Mouse (Mus musculus) A20 (cell line): ENCODE data around the gene Zdhhc16.
A peak's percentile ranks its signal among the peaks of the same experiment; 100 is the strongest.
"Not testable (repeated sequence)": the region's sequence is repeated elsewhere in the genome, so short reads cannot be mapped to it uniquely, and the experiment has no call there.

Experiments
- DNase-seq: peaks from one replicate; pipeline ENCODE4 v3.0.0-alpha.2; 2011; ENCODE audit warnings: low read depth, low spot score

Zdhhc16 gene

DNA sequence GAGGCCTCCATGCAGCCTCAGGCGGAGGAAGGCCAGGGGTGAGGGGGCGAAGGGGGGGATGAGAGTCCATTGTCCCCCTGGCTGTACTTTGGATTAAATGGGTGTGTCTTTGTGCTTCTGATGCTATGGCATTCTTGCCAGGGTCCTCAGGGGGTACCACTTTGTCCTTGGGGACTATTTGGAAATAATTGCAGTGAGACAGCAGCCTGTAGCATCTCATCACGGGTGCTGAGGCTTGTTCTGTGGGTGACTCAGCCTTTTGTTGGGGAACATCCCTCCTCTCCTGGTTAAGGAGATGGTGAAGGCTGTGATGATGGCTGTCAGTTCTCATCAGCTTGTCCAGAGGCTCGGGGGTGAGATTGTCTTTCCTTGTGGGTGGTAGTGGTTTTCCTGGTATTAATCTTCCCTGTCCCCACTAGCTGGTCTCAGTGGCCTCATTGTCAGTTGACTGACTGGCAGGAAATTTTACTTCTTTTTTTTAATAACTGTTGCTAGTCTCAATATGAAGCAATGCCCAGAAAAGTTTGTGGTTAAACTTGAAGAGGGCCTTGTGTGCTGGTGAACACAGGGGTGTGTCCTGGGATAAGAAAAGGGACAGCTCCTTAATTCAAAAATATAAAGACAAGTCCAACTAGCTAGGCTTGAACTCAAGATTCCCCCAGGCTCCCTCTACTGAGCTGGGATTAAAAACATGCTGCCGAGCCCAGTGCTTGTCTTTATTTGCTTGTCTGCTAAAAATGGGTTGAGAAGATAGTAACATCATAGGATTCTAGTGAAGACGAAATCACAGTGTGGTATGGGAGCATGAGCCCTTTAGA, 19.3 kb upstream of the Zdhhc16 start:
- peak; percentile 19 for DNase-seq

DNA sequence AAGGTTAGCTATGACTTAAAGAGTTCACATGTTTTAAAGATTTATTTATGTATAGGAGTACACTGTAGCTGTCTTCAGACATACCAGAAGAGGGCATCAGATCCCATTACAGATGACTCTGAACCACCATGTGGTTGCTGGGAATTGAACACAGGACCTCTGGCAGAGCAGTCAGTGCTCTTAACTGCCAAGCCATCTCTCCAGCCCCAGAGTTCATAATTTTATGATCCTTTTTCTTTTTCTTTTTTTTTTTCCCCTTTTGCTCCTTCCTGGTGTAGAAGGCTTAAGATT, 18.7 kb upstream of the Zdhhc16 start:
- DNase-seq: not testable (repeated sequence)

DNA sequence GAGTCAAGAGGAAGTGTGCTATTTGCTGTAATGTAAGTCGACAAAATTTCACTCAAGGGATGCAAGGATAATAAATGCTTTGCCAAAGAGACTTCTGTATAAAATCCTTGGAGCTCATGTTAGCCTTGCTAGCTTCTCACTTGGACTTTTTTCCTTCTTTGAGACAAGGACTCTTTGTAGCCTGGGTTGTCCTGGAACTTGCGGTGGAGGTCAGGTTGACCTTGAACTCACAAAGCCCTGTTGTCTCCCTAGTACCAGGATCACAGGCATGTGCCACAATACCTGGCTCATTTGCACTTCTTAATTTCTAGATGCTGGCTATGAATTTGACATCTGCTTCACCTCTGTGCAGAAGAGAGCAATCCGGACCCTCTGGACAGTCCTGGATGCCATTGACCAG, 18.0 kb upstream of the Zdhhc16 start:
- DNase-seq: no peak

- DNase-seq: no peak
Observed at GRCm38 (mm10) chr19:41916853-41917252, 16.4 kb upstream of the Zdhhc16 start.

DNA sequence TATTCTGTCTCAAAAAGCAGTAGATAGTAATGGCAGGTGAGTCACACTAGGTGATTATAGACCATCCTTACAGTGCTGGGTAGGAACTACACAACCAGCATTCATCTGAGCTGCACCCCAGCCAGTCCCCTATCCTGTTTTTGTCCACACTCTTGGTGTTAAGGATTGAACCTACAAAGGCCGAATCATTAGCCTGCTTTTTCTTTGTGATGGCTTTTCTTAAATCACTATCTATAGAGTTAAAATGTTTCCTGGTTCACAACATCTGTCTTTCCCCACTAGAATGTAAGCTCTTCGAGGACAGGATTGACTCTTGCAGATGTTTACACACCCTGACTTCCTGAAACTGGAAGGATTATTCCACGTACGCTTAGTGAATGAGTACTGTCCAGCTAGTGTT, 13.8 kb upstream of the Zdhhc16 start:
- DNase-seq: peak; percentile 29

- DNase-seq: no peak
Observed at GRCm38 (mm10) chr19:41920412-41921067, 12.7 kb upstream of the Zdhhc16 start.

DNA sequence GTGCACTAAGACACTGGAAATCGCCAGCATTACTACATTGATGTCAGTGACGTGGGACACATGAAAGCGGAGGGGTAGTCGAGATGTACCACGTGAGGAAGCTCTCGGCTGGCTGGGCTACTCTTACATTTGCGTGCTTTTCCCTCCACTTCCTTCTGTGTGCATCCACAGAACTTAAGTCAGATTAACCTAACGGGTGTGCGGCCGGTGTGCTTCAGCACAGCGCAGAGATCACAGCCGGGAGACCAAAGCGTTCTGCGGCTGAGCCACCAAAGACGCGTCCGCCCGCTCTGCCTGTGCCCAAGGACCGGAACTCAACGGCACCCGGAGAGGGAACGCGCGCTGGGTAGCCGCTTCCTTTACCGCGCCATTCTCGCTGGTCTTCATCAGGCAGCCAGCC, 594 bp upstream of the Zdhhc16 start:
- no peak for DNase-seq

GRCm38 (mm10) chr19:41934124-41934523, 844 bp downstream of the Zdhhc16 start:
- DNase-seq: no peak

DNA sequence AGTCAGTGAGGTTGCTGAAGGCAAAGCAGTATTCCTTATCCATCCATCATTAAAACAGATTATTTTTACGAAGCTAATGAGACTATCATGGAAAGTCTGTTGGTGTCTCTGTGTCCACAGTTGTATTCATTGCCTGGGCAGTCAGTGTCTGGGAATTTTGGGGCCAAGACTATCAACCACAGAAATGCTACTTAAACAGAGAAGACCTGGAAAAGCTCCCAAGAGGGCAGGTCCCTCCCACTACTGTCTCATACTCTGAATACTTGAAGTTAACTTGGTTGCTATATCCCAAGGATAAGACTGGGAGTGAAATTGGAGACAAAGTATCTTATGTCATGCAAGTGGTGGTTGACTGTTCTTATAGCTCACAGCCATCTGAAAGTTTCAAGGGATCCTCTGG, 2.6 kb downstream of the Zdhhc16 start:
- no peak for DNase-seq

GRCm38 (mm10) chr19:41938539-41938938, 5.3 kb downstream of the Zdhhc16 start:
- DNase-seq: no peak

DNA sequence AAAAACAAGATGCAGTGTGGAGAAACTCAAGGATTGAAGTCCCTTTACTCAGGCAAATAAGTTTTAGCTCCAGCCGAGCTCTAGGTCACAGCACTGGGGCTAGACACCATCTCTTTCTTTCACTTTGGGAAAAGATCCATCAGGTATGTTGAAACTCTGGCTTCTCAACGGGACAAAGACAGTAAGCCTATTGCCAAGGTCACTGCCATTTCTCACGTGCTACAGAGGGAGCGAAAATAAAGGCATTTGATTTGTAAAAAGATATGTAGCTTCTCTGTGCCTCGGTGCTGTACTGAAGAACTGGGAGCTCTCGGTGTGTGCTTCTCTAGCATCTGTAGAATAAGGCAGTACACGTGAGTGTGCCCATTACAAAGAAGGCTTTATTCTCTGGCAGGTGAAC, 10.6 kb downstream of the Zdhhc16 start:
- DNase-seq: no peak

DNA sequence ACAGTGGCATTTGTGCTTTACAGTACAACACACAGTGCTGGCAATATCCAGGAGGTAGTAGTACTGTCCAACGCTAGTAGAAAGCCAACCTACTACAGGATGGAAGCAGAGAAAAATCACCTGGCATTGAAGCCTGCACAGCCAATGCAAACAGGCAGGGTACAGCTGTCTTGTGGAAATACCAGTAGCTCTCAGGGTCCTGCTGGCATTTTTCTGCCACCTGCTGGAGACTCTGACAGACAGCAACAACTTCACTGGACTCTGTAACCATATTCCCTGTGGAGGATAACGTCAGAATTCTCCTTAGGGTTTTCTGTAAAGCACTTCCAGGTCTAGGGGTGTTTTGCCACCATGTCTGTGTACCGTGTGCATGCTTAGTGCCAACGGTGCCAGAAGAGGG, 19.0 kb downstream of the Zdhhc16 start:
- DNase-seq: no peak

- no peak for DNase-seq
Observed at GRCm38 (mm10) chr19:41953574-41953973, 20.3 kb downstream of the Zdhhc16 start.

DNA sequence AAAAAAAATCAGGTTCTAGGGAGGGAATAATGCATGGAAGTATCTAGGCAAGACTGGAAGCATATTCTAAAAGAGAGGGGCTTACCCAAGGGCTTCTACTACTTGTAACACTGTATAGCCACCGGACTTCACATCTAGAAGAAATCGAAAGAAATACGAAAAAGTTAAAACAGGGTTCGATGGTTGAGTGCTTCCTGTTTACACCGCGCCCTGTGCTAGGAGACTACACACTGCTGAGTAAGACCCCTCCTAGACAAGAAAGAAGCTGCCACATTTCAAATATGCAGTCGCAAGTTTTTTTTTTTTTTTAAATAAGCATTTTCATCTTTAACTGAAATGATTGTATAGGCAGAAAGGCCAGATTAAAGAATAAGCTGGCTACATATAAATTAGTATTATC, 36.3 kb downstream of the Zdhhc16 start:
- no peak for DNase-seq

DNA sequence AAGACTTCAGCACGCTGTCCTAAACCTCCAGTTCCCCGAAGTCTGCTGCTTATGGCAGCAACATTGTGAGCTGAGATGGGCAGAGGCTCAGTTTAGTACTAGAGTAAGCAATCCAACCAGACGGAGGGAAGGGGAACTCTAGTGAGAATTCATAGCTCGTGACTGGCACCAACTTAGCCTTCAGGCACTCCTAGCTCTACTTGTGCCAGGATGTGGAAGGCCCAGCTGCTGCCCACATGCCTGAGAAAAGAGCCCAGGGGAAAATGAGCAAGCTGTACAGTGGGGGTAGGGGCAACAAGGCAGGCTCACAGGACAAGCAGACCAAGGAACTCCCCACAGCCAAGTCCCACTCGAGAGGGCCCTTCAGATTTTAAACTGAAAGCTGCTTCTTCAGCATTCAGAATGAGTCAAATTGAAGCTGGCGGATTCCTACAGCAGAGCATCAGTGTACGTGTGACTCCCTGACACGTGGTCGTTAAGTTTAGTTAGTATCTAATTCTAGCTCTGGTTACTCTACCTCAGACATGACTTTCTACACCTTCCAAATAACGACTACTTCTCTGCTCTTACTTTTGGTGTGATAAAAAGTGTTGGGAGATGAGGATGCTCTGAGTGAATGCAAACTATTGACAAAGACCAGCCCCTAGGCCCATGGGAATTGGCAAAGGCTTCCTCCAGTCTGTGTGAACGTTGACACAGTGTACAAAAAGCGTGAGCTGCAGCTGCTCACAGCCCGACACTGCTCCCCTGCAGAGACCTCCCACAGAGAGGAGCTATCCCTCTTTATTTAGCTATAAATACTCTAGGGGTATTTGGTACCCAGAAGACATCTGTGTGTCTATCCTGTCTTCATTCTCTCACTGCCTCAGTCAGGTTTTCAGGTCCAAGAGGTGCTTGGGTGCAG, 40.9 kb downstream of the Zdhhc16 start:
- no peak for DNase-seq

- DNase-seq: no peak
Observed at GRCm38 (mm10) chr19:41980422-41980818, 47.1 kb downstream of the Zdhhc16 start.

DNA sequence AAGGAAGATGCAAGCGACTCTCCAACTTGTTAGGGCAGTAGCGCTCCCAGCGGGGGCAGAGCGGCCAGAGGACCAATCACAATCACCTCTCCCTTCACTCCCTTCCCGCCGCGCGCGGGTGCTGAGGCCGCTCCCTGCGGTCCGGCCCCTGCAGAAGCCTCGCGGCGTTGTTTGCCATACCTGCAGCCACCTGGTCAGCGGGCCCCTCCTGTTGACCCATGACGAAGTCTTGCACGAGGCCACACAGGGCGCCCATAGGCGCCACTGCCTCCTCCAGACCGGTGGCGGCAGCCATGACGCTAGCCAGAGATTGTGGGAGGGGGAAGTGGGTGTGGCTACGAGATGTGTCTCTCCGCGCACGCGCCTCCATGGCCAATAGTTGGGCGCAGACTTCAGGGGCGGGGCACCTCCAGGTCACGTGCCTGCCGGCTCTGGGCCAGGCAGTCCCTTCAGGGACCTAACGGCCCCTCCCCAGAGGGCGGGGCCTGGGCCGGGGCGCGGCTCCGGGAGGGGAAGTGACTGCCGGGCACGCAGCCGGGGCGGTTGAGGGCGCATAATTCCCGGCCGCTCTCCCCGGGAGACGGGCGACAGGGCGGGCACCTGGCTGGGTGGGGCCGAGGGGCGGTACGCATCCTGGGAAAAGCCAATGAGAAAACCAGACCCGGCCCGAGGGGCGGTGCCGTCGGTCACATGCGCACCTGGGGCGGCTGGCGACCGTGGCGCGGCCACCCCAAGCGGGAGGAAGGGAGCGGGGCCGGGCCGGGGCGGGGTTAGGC, 47.7 kb downstream of the Zdhhc16 start, which contains the start of gene Mms19:
Gene Mms19 (minus strand): TSS at position 339 of the 776 bp plus-strand sequence.
- peak; percentile 99 for DNase-seq

DNA sequence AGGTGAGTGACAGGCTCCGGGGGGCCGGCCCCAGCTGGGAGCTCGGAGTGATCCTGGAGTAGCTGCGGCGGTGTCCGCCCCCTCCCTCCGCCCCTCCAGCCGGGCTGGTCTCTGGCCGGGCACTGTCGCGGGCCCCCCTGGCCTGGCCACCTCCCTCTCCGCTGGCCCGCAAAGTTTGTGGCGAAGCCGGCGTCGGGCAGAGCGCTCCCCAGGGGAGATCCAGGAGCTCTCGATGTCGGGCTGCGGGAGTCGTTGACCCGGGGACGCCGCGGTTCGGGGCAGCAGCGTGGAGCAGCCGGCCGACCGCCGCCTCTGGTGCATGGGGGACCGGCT, 48.3 kb downstream of the Zdhhc16 start, which contains the start of gene Ubtd1:
Gene Ubtd1 (plus strand): TSS at position 169 of the 333 bp plus-strand sequence.
- no peak for DNase-seq

DNA sequence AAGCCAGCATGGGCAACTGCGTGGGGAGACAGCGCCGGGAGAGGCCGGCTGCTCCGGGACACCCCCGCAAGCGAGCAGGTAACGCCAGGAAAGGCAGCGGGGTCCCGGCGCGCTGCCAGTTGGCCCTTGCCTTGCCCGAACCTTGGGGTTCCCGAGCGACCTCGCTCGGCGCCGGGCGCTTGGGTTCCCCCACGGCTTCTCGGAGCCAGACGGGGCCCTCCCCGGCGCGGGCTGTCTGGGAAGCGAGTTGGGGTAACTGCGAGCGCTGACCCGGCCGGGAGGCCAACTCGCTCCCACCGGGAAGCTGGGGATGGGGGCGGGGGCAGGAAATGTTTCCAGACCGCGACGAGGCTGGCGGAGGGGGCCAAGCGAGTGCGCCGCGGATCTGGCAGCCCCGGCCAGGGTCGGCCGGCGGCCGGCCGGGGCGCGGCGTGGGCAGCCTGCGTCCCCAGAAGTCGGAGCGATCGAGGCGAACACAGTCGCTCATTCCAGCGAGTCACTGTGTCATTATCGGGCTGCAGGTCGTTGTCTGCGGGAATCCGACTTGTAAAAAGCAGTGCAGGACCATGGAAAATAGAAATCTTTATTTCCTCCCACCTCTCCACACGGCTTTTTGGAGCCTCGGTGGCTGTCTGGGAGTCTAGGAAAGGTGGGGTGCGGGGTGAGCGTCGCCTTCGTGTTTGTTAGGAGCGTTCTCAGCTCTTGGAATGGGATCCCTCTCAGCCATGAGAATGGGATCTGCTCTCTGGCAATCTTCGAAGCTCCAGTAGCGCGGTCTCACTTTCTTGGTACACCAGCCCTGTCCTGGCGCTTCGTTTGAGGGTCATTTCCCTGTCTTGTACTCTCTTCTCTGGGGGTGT, 48.9 kb downstream of the Zdhhc16 start:
- DNase-seq: no peak

GRCm38 (mm10) chr19:41982791-41983150, 49.5 kb downstream of the Zdhhc16 start:
- DNase-seq: peak; percentile 46

GRCm38 (mm10) chr19:41985994-41986393, 52.7 kb downstream of the Zdhhc16 start:
- no peak for DNase-seq
